Mouse (Mus musculus): Measurements from ENCODE around the gene Gm13030.
"Not testable (repeated sequence)": the region's sequence is repeated elsewhere in the genome, so short reads cannot be mapped to it uniquely, and the experiment has no call there.

Gm13030 gene

DNA sequence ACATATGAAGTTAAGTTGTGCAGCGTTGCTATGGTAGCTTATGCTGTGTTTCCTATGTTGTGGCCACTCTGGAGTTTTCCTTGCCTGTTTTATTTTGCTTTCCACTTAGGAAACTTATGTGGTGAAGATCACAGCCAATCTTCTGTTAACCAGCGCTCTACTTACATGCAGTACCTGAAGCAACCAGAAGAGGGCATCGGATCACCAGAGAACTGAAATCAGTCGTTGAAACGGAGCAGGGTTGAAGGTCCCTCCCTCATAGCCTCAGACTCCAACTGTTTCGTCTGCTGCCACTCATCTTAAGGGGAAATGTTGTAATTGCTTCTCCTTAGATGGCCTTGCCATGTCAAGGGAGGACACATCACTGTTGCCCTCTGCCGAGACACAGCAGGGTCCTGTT lies 7.4 kb downstream of the Gm13030 start:
- peak; percentile 38; the same call in 1 of the 2 replicates for ATAC-seq (ENCODE audit: low TSS enrichment)

DNA sequence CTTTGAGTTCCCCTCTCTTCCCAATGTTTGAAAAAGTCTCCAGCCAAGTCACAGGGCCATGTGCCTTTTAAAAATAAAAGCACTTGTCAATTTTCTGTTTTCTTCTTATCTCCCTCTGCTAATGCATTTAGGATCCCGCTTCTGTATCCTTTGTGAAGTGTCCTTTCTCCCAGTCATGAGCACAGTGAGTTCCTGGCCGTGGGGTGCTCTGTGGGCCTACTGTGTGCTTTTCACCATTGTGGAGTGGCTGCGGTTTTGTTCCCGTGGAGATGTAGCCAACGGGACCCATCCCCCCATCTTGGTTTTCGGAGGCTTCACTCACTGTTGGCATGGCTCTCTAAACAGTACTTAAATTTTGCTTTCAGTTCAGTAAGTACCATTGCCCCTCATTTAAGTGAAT lies 7.8 kb downstream of the Gm13030 start:
- no peak for ATAC-seq (ENCODE audit: low TSS enrichment)

GRCm38 (mm10) chr4:138865092-138865491 lies 8.7 kb downstream of the Gm13030 start:
- no peak for ATAC-seq (ENCODE audit: low TSS enrichment)

DNA sequence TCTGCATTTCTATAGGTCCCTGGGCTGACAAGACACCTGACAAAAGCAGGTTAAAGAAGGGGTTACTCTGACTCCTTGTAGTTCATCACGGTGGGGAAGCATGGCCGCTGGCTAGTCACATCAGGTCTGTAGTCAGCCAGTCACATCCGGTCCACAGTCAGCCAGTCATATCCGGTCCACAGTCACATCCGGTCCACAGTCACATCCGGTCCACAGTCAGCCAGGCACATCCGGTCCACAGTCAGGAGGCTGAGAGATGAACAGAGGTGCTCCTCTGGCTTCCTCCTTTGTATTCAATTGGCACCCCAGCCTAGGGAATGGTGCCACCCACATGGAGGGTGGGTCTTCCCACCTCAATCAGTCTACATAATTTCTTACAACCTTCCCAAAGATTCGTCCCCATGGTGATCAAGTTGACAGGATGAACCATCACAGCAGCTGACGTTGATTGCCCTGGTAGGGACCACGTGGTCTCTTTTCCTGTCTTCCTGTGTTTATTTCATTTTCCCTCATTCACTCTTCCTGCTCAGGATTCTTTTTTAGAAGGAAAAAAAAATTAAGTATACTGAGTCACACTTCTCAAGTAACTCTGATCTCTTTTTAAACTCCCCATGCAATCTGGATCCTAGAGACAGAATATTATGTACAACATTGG lies 10.3 kb downstream of the Gm13030 start, which contains the start of gene Pla2g5:
Gene Pla2g5 (minus strand): TSS at position 139 of the 655 bp plus-strand sequence.
- ATAC-seq (ENCODE audit: low TSS enrichment) = no peak

DNA sequence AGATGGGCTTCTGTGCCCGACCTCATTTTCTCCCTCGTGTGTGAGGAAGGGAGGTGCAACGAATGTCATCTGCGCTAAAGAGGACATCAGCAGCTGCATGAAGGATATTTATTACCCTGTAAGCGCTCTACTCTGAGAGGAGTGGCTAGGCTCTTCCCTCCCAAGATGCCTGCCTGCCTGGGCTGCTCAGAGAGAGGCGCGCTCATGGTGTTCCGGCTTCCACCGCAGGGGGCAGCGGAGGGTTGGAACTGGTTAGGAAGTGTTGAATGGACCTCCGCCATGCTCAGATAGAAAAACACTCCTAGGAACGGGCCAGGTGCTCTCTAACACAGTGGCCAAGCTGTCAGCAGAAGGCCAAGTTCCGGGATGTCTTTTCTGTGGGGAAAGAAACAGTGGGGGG lies 14.0 kb downstream of the Gm13030 start:
- ATAC-seq (ENCODE audit: low TSS enrichment) = peak; percentile 47

DNA sequence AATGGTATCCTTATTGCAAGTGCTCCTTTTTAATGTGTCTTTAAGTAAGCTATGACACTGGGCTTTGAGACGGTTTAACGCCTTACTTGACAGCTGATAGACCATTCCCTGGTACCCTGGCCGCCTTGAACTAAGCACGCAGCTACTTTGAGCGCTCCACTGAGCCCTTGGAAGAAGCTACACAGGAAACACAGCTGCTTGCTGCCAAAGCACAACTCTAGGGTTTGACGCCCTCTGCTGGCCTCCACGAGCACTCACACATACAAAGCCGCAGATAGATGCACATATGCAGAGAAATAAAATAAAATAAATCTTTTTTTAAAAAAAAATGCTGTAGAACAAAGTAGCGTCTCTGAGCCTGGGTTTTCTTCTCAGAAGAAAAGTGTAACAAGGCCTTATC lies 14.5 kb downstream of the Gm13030 start:
- 0 out of 2 replicates have a peak, but pooled peaks have one; percentile 19 for ATAC-seq (ENCODE audit: low TSS enrichment)

DNA sequence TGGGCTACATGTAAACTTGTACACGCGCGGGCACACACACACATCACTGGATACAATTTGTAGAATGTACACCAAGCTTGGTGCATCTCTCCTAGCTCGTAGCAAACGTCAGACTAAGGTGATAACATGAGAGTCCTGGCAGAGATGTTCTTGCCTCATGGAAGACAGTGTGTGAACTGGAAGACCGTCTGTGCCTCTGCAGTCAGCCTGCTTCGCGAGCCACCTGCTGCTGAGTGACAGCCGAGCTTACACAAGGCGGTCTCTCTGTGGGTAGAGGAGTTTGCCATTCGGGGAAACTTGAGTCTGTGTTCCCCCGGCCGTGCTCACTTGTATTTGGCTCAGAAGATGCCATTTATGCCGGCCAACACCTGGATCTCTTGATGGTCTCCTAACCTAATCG lies 15.3 kb downstream of the Gm13030 start:
- peak; percentile 36 for ATAC-seq (ENCODE audit: low TSS enrichment)

- ATAC-seq (ENCODE audit: low TSS enrichment) = no peak
Measured at GRCm38 (mm10) chr4:138857576-138857975, 16.2 kb downstream of the Gm13030 start.

DNA sequence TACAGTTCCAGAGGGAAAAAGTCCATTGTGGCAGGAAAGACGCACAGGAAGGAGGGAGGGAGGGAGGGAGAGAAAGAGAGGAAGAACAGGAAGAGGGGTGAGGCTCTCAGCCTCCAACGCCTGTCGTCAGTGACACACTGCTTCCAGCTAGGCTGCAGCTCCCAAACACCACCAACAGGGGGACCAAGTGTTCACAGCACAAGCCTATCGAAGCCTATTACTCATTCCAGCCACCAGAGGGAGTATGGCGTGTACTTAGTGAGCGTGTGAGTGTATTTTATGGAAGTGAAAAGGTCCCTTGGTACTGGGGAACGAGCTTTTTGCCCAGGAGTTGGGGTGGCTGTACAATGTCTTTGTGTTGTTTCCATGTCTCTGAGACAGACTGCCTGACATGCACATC lies 17.3 kb downstream of the Gm13030 start:
- ATAC-seq (ENCODE audit: low TSS enrichment) = peak; percentile 14; the same call in 1 of the 2 replicates

DNA sequence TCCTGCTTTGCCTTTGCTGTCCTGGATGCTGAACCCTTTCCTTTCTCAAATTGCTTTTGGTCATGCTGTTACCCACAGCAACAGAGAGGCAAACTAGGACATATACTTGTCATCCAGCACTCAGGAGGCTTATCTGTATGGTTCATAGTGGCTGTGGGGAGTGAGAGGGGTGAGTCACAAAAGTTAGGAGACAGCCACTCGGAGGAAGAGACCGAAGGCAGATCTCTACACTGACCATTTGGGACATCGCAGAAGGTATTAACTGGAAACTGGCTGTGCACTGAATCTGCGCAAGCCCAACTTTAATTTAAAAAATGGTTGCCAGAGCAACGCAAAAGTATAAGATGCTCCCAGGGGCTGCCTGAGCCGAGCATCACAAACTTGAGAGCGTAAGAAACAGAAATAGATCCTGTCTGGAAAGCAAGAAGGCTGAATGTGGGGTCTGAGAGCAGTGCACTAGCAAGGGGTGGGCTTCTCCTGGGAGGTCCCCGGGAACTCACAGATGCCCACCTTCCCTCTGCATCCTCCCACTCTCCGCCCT lies 18.6 kb downstream of the Gm13030 start:
- no peak for ATAC-seq (ENCODE audit: low TSS enrichment)

DNA sequence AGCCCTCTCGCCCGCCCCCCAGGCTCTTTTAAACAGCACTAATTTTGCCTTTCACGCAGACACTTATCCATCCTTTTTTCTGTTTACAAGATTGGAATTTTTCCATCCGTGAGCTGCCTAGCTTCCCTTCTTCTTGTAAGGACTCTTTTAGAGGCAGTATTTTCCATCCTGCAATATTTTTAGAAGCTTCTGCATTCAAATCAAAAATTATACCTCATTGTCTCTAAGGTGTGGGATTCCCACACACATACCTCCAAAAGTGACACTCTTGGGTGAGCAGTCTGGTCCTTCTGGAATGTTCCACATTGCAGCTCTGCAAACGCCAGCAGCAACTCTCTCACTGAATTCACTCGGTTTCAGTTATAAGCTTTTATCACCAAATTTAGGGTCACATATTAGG lies 20.8 kb downstream of the Gm13030 start:
- ATAC-seq (ENCODE audit: low TSS enrichment) = no peak

DNA sequence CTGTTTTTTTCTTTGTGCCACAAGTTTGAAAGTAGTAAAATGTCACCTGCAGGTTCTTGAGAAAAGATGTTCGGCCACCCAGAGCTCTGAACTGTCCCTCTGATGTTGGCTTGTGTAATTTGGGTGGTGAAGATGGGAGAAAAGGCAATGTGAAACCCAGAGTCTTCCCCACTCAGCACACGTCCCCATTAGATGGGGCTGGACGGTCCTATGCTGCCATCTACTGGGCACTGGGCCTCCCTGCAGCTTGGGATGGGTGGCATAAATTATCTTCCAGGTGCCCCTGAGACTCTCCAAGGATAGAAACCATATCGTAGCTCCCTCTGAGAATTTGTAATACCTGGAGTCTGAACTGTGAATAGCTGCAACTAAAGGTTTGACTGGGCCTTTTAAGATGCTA lies 22.3 kb downstream of the Gm13030 start:
- ATAC-seq (ENCODE audit: low TSS enrichment) = peak; percentile 64; the same call in 1 of the 2 replicates

GRCm38 (mm10) chr4:138841386-138841785 lies 32.4 kb downstream of the Gm13030 start:
- ATAC-seq (ENCODE audit: low TSS enrichment) = peak; percentile 97

GRCm38 (mm10) chr4:138840726-138841125 lies 33.0 kb downstream of the Gm13030 start:
- no peak for ATAC-seq (ENCODE audit: low TSS enrichment)

DNA sequence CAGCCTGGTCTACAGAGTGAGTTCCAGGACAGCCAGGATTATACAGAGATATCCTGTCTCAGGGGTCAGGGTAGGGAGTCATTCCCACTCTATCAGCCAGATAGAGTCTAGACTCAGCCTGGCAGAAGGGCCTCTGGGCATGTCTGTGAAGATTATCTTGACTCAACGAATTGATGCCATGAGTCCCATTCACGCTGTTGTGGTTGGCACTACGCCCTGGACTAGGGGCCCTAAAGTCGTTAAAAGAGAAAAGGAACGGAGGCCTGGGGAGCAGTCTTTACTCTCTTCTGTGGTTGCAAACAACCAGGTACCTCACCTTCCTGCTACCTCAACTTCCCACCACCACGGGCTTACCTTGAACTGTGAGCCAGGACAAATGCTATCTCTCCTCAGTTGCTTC lies 34.0 kb downstream of the Gm13030 start:
- ATAC-seq (ENCODE audit: low TSS enrichment) = no peak

GRCm38 (mm10) chr4:138827147-138827546 lies 46.6 kb downstream of the Gm13030 start:
- ATAC-seq (ENCODE audit: low TSS enrichment) = no peak

DNA sequence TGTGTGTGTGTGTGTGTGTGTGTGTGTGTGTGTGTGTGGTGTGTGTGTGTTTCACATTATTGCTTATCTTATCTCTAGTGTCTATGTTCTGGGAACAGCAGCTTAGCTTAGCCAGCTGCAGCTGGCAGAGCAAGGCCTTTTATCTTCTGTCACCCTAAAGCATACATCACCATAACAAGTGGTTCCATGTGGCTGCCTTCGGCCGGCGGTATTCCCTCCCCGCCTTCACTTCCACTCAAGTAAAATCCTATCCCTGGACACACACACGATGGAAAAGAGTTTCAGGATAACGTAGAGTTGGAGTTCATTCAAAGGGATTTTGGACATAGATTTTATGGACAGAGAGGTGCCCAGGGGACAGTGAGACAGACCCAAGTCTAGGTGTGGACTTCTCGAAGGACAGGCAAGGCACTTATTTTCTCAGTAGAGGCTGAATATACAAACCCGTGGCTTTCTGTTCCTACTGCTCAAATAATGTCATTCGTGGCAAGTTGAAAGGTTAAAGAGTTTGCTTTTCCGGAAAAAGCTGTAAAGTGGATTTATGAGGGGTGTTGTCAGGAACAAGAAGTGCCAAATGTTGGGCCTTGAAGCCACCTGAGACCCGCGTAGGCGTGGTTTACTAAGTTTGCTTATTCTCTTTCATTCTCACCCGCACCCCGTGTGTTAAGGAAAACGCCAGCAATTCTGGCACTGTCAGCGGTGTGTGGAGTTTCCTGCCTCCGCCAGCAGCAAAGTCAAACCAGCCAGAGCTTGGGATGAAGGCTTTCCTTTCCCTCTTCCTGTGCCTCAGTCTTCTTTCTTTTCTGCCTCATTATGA lies 47.8 kb downstream of the Gm13030 start:
- ATAC-seq (ENCODE audit: low TSS enrichment) = no peak

- no peak for ATAC-seq (ENCODE audit: low TSS enrichment)
Measured at GRCm38 (mm10) chr4:138824660-138825059, 49.1 kb downstream of the Gm13030 start.

DNA sequence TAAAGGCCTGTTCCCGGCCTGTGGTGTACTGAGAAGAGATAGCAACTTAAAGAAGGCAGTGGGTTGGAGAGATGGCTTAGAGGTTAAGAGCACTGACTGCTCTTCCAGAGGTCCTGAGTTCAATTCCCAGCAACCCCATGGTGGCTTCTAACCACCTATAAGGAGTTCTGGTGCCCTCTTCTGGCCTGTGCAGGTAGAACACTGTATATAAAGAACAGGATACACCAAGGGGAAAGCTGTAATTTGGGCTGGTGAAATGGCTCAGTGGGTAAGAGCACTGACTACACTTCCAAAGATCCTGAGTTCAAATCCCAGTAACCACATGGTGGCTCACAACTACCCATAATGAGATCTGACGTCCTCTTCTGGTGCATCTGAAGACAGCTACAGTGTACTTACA lies 49.6 kb downstream of the Gm13030 start:
- ATAC-seq (ENCODE audit: low TSS enrichment) = not testable (repeated sequence)

- no peak for ATAC-seq (ENCODE audit: low TSS enrichment)
Measured at GRCm38 (mm10) chr4:138821036-138821435, 52.7 kb downstream of the Gm13030 start.
